Mouse (Mus musculus): ENCODE measurements around the gene Tmie.

The Tmie gene

DNA sequence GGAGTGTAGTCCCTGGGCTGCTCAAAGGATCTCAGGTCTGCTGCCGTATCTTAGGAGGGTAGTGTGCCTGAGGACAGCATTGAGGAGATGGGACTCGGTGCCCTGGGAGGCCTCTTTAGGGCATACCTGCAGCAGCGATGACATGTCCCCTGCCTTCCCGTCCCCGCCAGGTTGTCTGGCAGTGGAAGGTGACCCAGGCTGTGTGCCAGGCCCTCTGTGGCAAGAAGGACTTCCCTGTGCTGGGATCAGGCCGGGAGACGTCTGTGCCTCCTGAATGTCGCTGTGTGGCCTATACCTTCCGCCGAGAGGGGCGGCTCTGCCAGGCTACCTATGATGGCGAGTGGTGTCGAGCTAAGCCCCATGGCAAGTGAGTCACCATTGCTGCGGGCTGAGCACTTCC, 9.0 kb upstream of the Tmie start:
- DNase-seq: no peak

- no peak for DNase-seq
These were observed 7.7 kb upstream of the Tmie start for GRCm38 (mm10) chr9:110887388-110888303.

DNA sequence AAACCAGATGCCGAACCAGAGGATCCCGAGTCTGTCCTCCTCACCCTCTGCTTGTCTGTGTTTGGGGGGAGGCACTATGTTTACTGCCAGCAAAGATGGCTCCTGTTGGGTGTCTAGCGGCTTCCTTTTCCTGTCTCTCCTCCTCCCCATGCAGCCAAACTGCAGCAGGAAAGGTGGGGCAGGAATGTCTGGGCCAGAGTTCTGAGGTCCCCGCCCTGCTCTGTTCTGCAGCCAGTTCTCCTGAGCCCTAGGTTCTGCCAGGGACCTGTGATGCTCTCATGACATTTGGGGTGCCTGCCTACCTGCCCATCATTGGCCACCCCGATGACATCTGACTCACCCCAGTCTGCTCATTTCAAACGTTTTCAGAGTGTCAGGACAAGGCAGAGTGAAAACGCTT, 2.0 kb upstream of the Tmie start:
- DNase-seq: no peak

GRCm38 (mm10) chr9:110880772-110881171, 859 bp upstream of the Tmie start:
- DNase-seq: no peak

GRCm38 (mm10) chr9:110879191-110879920, 557 bp downstream of the Tmie start, which contains the start of gene Als2cl:
Gene Als2cl (plus strand): TSS chr9:110879870.
- DNase-seq: no peak

GRCm38 (mm10) chr9:110877888-110878287, 2.0 kb downstream of the Tmie start:
- peak in 1 of 2 experiments; percentile 38 for DNase-seq

- DNase-seq: no peak
These were observed 2.6 kb downstream of the Tmie start for GRCm38 (mm10) chr9:110877353-110877752.

- DNase-seq: no peak
These were observed 4.6 kb downstream of the Tmie start for GRCm38 (mm10) chr9:110875288-110875695.

DNA sequence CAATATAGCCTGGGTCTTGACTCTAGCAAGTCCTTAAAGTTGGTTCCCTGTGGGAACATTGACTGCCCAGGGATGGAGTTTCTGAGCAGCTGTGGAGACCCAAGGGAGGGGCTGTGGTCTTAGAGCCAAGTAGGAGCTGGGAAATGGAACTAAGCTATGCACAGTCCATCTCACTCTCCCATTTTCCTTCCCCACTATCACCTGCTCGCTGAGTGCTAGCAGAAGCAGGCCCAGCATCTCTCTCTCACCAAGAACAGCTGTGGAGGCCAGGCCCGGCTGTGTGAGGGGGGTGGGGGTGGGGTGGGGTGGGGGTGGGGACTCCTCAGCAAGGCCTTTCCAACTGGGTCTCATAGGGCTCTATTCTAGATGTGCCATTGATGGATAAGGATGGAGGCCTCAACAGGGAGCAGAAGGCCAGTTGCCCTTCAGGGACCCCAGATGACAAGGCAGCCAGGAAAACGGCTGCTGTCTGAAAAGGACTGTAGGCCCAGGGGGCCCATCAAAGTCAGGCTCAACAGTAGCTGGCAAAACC, 5.2 kb downstream of the Tmie start:
- DNase-seq: no peak

GRCm38 (mm10) chr9:110873681-110874659, 5.9 kb downstream of the Tmie start:
- peak in 1 of 2 experiments; percentile 37 for DNase-seq

DNA sequence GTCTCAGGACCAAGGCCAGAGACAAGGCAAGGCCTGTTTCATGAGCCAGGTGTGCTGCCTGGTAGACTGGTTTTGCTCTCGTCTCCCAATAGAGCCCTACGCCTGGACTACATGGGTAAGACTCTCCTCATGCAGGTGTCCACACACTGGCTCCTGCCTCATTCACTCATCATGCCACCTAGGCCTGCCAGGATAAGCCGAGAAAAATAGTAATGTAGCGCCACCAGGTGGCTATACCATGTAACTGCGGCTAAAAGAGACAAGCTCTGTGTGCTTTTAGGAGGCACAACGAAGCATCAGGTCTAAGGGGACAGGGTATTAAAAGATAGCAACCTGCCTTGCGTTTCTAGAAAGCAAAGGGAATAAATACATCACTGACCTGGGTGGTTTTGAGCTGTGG, 8.9 kb downstream of the Tmie start:
- peak; percentile 58 to 74 for DNase-seq

DNA sequence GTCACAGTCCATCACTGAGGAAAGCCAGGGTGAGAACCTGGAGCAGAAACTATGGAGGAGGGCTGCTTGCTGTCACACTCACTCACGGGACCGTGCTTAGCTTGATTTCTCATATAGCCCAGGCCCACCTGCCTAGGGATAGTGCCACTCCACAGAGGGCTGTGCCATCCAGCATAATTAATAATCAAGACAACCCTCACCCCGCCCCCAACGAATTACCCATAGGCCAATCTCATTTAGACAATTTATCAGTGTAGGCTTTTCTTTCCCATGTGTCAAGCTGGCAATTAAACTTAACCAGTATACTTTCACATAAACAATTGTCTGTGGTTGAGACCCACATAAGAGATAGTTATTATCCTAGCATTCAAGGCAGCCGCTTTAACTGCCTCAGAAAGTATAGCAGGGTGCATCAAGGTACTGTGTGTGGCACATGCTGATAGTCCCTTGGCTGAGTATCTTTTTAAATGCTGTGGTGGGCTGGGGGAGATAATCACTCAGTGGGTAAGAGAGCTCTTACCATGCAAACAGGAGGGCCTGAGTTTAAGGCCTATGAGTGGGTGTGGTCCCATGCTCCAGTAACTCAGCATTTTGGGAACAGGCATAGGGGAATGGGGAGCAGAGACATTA, 20.8 kb downstream of the Tmie start:
- no peak for DNase-seq

- no peak for DNase-seq
These were observed 21.4 kb downstream of the Tmie start for GRCm38 (mm10) chr9:110858523-110858922.

DNA sequence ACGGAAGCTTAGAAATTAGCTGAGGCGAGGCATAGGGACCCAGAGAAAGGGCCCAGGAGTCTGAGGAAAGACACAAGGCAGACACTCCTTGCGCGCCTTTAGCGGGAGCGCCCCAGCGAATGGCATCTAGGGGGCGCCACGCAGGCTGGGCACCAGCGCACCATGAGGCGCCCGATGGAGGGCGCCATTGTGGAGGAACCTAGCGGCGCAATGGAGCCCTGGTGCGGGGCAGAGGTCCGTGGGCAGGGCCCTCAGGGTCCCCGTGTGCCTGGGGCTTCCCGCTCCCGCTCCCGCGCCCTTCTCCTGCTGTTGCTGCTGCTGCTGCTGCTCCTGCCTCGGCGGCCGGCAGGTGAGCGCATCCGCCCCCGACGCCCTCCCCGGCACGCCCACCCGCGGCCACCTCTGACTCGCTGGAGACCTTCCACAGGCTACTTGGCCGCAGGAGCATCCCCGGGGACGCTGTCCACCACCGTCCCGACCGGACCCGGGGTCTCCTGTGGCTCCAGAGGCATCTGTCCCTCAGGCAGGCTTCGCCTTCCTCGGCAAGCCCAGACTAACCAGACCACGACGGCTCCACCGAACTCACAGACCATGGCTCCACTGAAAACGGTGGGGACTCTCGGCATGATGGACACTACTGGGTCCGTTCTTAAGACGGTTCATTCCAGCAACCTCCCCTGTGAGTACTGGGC, 22.0 kb downstream of the Tmie start, which contains the start of gene Prss50:
Gene Prss50 (plus strand): TSS at position 187 of the 692 bp plus-strand sequence.
- DNase-seq: no peak

DNA sequence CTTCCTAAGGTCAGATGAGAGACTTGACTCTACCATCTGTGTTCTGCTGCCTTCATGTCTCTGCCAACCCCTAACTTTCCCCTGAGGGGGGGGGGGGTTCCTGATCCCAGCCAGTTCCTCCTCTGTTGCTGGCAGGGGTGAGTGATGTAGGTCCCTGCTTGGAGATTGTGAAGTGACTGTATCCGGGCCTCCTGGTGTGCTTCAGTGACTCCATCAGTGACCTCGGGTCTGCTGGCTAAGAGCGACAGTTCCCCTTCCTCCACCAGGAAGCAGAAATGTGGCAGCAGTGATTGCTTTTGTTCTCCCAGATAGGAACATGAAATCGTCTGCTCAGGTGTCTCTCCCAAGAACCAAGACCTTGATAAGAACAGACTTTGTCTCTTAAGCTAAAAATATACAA, 23.0 kb downstream of the Tmie start:
- no peak for DNase-seq

DNA sequence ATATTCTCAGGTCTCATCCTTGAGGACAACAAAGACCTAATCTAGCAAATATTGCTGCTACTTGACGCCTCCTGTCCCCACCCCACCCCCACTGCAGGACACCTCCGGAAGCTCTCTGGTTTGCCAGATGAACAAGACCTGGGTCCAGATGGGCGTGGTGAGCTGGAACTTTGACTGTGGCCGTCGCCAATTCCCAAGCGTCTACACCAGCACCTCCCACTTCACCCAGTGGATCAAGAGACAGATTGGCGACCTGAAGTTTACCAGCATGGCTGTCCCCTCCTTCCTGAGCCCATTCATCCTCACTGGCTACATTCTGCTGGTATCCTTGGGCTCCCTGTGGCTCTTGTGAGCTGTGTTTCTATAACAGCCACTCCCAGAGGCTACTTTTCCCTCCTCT, 24.0 kb downstream of the Tmie start:
- no peak for DNase-seq

GRCm38 (mm10) chr9:110849162-110849561, 30.8 kb downstream of the Tmie start:
- DNase-seq: no peak

GRCm38 (mm10) chr9:110844206-110844605, 35.7 kb downstream of the Tmie start, which contains the start of gene Prss46:
Gene Prss46 (plus strand): TSS chr9:110844506.
- no peak for DNase-seq

- no peak for DNase-seq
These were observed 38.5 kb downstream of the Tmie start for GRCm38 (mm10) chr9:110841438-110841837.

DNA sequence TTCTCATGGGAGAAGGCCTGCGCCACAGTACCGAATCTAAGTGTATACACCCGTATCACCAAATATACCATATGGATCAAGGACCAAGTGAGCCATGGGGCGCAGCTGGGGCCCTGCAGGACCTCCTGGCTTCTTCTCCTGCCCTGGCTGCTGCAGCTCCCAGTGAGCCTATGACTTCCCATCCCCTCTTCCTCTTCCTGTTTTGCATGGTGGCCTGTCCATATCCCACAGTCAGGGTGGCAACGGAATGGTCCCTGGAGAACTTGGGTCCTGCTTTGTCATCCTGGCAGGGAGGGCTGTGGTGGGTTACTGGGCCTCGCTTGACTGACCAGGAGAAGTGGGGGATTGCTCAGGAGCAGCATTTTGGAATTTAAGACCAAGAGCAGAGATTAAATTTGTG, 39.0 kb downstream of the Tmie start:
- no peak for DNase-seq

- DNase-seq: no peak
These were observed 43.8 kb downstream of the Tmie start for GRCm38 (mm10) chr9:110836112-110836511.
